Mouse (Mus musculus) bone marrow, adult 2 months (tissue): Measurements from ENCODE around the gene Aldh9a1.

Experiments
- CTCF ChIP-seq: fragments of 200-500 bp; IDR thresholded peaks from 2 replicates; pipeline ENCODE4 v1.5.1; 2011; ENCODE audit warnings: low read length, control low read depth; ENCODE audit not compliant: control insufficient read depth, insufficient read depth
- POLR2A ChIP-seq: fragments of 200-500 bp; IDR thresholded peaks from 2 replicates; pipeline ENCODE4 v1.6.1; 2011; ENCODE audit warnings: low read depth, mild to moderate bottlenecking, control low read depth, low read length, borderline replicate concordance; ENCODE audit not compliant: control insufficient read depth

DNA sequence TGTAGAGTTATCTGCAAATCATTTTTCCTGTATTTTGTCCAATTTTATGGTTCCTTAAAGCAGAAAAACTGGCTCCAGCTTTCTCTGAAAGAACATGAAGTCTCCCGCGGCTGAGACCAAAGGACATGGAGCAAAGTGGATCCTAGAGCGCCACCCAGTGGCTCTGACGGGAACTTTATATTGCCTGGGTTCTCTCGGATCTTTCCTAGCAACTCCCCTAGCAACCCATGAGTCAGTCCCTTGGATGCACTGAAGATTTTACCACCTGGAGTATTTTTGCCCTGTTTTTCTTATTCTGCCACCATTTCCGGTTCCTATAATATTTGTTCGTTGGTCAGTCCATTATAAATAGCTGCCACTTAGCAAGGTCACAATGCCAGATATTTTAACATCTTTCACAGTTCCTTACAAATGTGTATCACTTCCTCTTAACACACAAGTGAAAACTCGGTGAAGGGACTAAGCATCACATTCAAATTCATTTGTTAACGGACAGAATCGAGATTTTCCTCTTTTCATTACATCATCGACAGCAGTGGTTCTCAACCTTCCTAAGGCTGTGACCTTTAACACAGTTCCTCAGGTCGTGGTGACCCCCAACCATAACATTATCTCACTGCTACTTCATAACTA lies 12.2 kb upstream of the Aldh9a1 start:
- TF ChIP-seq POLR2A (no peak), CTCF (peak; percentile 74)
